Mouse (Mus musculus): ENCODE data around the gene Rimbp3. TPM values are rescaled to one million over a fixed set of nuclear protein-coding genes. Genes with fewer than 3 reads are reported as not detected.
A peak's percentile ranks its signal among the peaks of the same experiment; 100 is the strongest.

Rimbp3 gene
- polyA plus RNA-seq, 1 experiment from 2014 or later = 1.2 TPM

DNA sequence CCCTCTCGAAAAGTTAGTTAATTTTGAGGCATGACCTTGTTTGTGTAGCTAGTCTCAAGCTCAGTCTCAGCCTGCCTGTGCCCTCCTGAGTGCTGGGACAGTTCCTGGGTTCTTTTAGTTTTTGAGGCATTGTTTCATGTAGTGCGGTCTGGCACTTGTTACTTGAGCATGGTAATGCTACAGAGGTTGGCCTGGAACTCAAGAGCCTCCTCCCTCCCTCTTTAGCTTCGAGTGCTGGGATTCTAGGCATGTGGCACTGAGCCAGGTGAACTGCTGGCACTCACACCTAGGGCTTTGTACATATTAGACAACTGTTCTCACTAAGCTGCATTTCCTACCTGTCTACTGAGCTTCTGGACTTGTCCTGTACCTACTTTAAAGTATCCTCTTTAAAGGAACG is 39.3 kb downstream of the Rimbp3 start:
- H3K4me1 ChIP-seq (ENCODE audit: control insufficient read depth, insufficient read depth, low read length) = peaks cover 21% of the 10 kb centered on the region
- H3K4me3 ChIP-seq (ENCODE audit: low read depth, low read length) = no peak overlapping the region
- no peak overlapping the region for H3K9ac ChIP-seq (ENCODE audit: low read length)
- 63% methylated on average over 4 of the region's 4 CpGs for WGBS
- H3K27ac ChIP-seq (ENCODE audit: low read depth, low read length) = no peak overlapping the region
- DNase-seq (ENCODE audit: low spot score) = no peak
- no peaks in the 10 kb centered on the region for H3K27me3 ChIP-seq (replicated peaks; ENCODE audit: control insufficient read depth, insufficient read depth, low read length)
- no peaks in the 10 kb centered on the region for H3K36me3 ChIP-seq (ENCODE audit: control insufficient read depth, insufficient read depth, low read length)
- ATAC-seq = no peak
- no peaks in the 10 kb centered on the region for H3K9me3 ChIP-seq (replicated peaks; ENCODE audit: control insufficient read depth, low read length)
- no peak overlapping the region for H3K4me2 ChIP-seq (ENCODE audit: low read length)

DNA sequence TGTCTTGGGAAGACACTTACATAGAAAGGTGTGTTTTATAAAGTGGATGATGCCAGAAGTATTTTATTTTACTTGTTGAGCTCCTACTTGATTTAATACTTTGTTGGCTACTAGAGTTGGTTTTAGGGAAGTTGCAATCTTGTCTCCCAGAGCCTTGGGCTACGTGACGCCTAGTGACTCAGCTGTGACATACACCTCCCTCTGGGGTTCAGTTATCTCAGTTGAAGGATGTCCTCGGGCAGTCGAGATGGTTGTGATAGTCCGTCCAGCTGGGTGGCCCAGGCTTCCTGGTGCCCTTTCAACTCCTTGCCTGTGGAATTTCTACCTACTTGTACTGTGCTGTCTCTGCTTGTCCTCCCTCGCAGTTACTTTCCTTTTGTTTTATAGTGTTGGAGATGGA is 40.7 kb downstream of the Rimbp3 start:
- Histone ChIP-seq H3K4me1 (ENCODE audit: control insufficient read depth, insufficient read depth, low read length) (peaks cover 35% of the 10 kb centered on the region), H3K27me3 (replicated peaks; ENCODE audit: control insufficient read depth, insufficient read depth, low read length) (no peaks in the 10 kb centered on the region), H3K4me2 (ENCODE audit: low read length) (no peak overlapping the region), H3K9ac (ENCODE audit: low read length) (no peak overlapping the region), H3K4me3 (ENCODE audit: low read depth, low read length) (no peak overlapping the region), H3K27ac (ENCODE audit: low read depth, low read length) (no peak overlapping the region), H3K9me3 (replicated peaks; ENCODE audit: control insufficient read depth, low read length) (no peaks in the 10 kb centered on the region), H3K36me3 (ENCODE audit: control insufficient read depth, insufficient read depth, low read length) (no peaks in the 10 kb centered on the region)
- no peak for DNase-seq (ENCODE audit: low spot score)
- ATAC-seq = no peak
- WGBS = 84% methylated on average over 6 of the region's 6 CpGs

DNA sequence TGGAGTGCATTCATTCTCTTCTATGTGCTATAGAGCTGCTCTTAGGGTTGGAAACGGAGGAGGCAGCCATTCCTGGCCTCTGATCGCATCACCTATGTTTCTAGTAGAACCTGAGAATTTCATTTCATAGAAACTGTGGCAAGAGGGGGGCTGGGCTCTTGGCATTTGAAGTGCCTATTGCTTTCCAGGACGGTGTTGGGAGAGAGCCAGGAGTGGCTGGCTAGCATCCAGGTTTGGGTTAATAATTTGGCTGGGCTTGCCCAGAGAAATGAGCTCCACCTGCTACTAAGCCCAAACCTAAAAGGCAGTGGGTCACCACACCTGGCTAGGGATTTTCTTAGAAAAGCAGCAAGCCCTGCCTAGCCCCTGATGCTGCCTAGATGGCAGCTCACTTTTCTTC is 43.1 kb downstream of the Rimbp3 start:
- H3K36me3 ChIP-seq (ENCODE audit: control insufficient read depth, insufficient read depth, low read length) = peaks cover 12% of the 10 kb centered on the region
- H3K27me3 ChIP-seq (replicated peaks; ENCODE audit: control insufficient read depth, insufficient read depth, low read length) = no peaks in the 10 kb centered on the region
- H3K4me3 ChIP-seq (ENCODE audit: low read depth, low read length) = no peak overlapping the region
- peaks cover 36% of the 10 kb centered on the region for H3K4me1 ChIP-seq (ENCODE audit: control insufficient read depth, insufficient read depth, low read length)
- H3K9ac ChIP-seq (ENCODE audit: low read length) = no peak overlapping the region
- H3K4me2 ChIP-seq (ENCODE audit: low read length) = no peak overlapping the region
- no peak overlapping the region for H3K27ac ChIP-seq (ENCODE audit: low read depth, low read length)
- ATAC-seq (0 out of 2 replicates have a peak, but pooled peaks have one; percentile 30), DNase-seq (ENCODE audit: low spot score) (peak; percentile 76)
- H3K9me3 ChIP-seq (replicated peaks; ENCODE audit: control insufficient read depth, low read length) = no peaks in the 10 kb centered on the region
- 25% methylated on average over 3 of the region's 3 CpGs for WGBS

DNA sequence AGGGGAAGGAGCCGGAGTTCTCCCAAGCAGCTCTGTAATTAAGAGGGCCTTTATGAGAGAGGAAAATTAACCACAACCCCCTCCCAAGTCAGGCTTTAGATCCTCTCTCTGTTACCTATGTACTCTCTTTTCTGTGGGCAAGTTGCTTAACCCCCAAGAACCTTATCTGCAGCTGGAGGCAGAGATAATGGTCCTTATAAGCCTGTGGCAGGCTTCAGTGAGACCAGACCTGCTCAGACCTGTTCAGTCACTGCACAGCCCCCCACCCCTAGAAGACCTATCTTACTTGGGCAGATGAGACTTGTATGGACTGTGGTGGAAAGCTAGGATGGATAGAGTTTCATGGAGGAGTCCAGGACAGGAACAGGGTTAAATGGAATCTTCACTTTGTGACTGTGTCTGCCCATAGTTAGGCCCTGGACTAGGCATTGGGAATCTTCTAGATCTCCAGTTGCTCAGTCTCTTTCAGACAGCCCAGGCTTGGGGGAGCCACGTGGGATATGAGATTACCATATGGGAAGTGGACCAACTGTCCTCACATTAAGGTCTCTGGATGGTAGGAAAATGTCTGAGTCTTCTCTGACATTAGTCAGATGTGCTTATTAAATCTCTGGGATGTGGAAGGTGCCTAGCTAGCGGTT is 43.8 kb downstream of the Rimbp3 start:
- H3K27ac ChIP-seq (ENCODE audit: low read depth, low read length) = no peak overlapping the region

DNA sequence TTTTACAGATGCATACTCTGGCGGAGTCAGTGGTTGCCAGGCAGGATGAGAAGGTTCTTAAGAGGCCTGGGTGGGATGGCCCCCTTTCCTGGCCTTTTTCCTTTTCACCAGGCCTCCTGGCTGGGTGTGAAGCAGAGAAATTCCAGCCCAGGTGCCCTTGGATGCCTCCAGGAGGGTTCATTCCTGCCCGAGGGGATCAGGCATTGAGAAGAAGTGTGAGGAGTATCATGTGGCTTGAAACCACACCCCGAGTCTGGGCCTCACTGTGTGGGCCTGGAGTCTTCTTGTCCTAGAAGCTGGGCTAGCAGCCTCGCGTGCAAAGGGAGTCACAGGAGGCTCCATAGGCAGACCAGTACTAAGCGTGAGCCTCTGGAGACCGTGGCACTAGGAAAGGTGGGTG is 44.4 kb downstream of the Rimbp3 start:
- ATAC-seq (no peak), DNase-seq (ENCODE audit: low spot score) (no peak)
- no peaks in the 10 kb centered on the region for H3K9me3 ChIP-seq (replicated peaks; ENCODE audit: control insufficient read depth, low read length)
- H3K4me2 ChIP-seq (ENCODE audit: low read length) = no peak overlapping the region
- H3K4me3 ChIP-seq (ENCODE audit: low read depth, low read length) = no peak overlapping the region
- H3K4me1 ChIP-seq (ENCODE audit: control insufficient read depth, insufficient read depth, low read length) = peaks cover 34% of the 10 kb centered on the region
- H3K27me3 ChIP-seq (replicated peaks; ENCODE audit: control insufficient read depth, insufficient read depth, low read length) = no peaks in the 10 kb centered on the region
- peaks cover 25% of the 10 kb centered on the region for H3K36me3 ChIP-seq (ENCODE audit: control insufficient read depth, insufficient read depth, low read length)
- no peak overlapping the region for H3K27ac ChIP-seq (ENCODE audit: low read depth, low read length)
- no peak overlapping the region for H3K9ac ChIP-seq (ENCODE audit: low read length)
- 65% methylated on average over 7 of the region's 7 CpGs for WGBS

More for the DNA sequence above, 43.8 kb downstream of the Rimbp3 start:
- no peaks in the 10 kb centered on the region for H3K9me3 ChIP-seq (replicated peaks; ENCODE audit: control insufficient read depth, low read length)
- 70% methylated on average over 3 of the region's 3 CpGs for WGBS
- H3K4me1 ChIP-seq (ENCODE audit: control insufficient read depth, insufficient read depth, low read length) = peaks cover 36% of the 10 kb centered on the region
- H3K4me3 ChIP-seq (ENCODE audit: low read depth, low read length) = no peak overlapping the region
- no peak overlapping the region for H3K9ac ChIP-seq (ENCODE audit: low read length)
- DNase-seq (ENCODE audit: low spot score) (no peak), ATAC-seq (no peak)
- peaks cover 19% of the 10 kb centered on the region for H3K36me3 ChIP-seq (ENCODE audit: control insufficient read depth, insufficient read depth, low read length)
- no peak overlapping the region for H3K4me2 ChIP-seq (ENCODE audit: low read length)
- H3K27me3 ChIP-seq (replicated peaks; ENCODE audit: control insufficient read depth, insufficient read depth, low read length) = no peaks in the 10 kb centered on the region

DNA sequence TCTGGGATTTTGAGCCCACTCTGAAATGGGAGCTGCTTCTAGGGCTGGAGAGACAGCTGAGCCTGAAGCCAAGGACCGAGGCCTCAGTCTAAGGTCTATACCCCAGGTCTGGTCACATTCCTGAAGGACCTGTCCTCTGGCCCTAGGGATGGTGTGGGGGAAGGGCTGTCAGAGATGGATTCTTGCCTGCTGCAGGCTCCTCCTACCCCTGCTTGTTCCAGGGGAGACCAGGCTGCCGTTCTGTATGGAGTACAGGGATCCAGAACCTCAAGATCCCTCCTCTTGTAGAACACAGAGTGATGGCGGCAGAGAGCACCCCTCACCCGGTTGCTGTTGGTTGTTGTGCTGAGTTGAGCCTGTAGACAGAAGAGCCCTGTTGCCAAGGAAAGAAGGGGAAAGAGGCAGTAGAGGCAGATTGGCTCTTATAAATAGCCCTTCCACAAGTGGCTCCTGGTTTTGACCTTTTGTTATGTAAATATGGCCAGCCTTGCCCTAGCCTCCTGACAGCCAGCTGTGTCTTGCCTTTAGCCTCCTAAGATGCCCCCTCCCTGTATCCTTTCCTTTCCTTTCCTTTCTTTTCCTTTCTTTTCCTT is 45.7 kb downstream of the Rimbp3 start:
- H3K9ac ChIP-seq (ENCODE audit: low read length) = no peak overlapping the region
- H3K4me3 ChIP-seq (ENCODE audit: low read depth, low read length) = no peak overlapping the region
- H3K27ac ChIP-seq (ENCODE audit: low read depth, low read length) = 0 out of 2 replicates have a peak overlapping the region, but pooled peaks have one; percentile 46
- H3K4me1 ChIP-seq (ENCODE audit: control insufficient read depth, insufficient read depth, low read length) = peaks cover 34% of the 10 kb centered on the region
- ATAC-seq (peak; percentile 38; the same call in 1 of the 2 replicates), DNase-seq (ENCODE audit: low spot score) (peak; percentile 40)
- H3K27me3 ChIP-seq (replicated peaks; ENCODE audit: control insufficient read depth, insufficient read depth, low read length) = no peaks in the 10 kb centered on the region
- no peaks in the 10 kb centered on the region for H3K9me3 ChIP-seq (replicated peaks; ENCODE audit: control insufficient read depth, low read length)
- peaks cover 38% of the 10 kb centered on the region for H3K36me3 ChIP-seq (ENCODE audit: control insufficient read depth, insufficient read depth, low read length)
- WGBS = 14% methylated on average over 4 of the region's 4 CpGs
- no peak overlapping the region for H3K4me2 ChIP-seq (ENCODE audit: low read length)

DNA sequence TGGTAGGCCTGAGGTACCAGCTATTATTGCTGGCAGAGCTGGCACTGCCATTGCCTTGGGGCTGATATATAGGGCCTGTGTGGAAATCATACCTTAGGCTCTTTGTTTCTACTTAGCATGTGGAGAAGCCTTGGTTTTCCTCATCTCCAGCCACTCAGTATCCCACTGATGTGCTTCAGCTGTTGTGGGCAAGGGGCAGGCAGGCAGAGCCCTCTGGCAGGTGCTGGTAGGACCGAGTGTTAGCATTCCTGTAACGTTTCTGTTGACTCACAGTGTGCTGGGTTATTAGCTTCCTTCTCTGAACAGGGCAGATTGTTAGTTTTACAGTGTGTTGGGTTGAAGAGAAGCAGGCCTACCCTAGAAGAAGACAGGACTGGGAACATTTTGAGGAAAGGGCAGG is 46.9 kb downstream of the Rimbp3 start:
- WGBS = 88% methylated on average over 2 of the region's 2 CpGs
- Histone ChIP-seq H3K27ac (ENCODE audit: low read depth, low read length) (no peak overlapping the region), H3K36me3 (ENCODE audit: control insufficient read depth, insufficient read depth, low read length) (peaks cover 45% of the 10 kb centered on the region), H3K4me1 (ENCODE audit: control insufficient read depth, insufficient read depth, low read length) (peaks cover 34% of the 10 kb centered on the region), H3K4me3 (ENCODE audit: low read depth, low read length) (no peak overlapping the region), H3K9ac (ENCODE audit: low read length) (no peak overlapping the region), H3K4me2 (ENCODE audit: low read length) (no peak overlapping the region), H3K9me3 (replicated peaks; ENCODE audit: control insufficient read depth, low read length) (no peaks in the 10 kb centered on the region), H3K27me3 (replicated peaks; ENCODE audit: control insufficient read depth, insufficient read depth, low read length) (no peaks in the 10 kb centered on the region)
- DNase-seq (ENCODE audit: low spot score) = no peak
- no peak for ATAC-seq

DNA sequence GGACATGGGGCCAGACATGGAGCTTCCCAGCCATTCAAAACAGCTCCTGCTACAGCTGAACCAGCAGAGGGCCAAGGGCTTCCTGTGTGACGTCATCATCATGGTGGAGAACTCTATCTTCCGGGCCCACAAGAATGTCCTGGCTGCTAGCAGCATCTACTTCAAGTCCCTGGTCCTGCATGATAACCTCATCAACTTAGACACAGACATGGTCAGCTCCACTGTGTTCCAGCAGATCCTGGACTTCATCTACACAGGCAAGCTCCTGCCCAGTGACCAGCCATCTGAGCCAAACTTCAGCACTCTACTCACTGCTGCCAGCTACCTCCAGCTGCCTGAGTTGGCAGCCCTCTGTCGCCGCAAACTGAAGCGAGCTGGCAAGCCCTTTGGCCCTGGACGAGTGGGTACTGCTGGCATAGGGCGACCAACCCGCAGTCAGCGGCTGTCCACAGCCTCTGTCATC is 49.0 kb downstream of the Rimbp3 start:
- ATAC-seq (no peak), DNase-seq (ENCODE audit: low spot score) (no peak)
- peaks cover 19% of the 10 kb centered on the region for H3K4me1 ChIP-seq (ENCODE audit: control insufficient read depth, insufficient read depth, low read length)
- H3K9ac ChIP-seq (ENCODE audit: low read length) = no peak overlapping the region
- 95% methylated on average over 9 of the region's 9 CpGs for WGBS
- H3K36me3 ChIP-seq (ENCODE audit: control insufficient read depth, insufficient read depth, low read length) = peaks cover 61% of the 10 kb centered on the region
- no peaks in the 10 kb centered on the region for H3K9me3 ChIP-seq (replicated peaks; ENCODE audit: control insufficient read depth, low read length)
- no peak overlapping the region for H3K4me2 ChIP-seq (ENCODE audit: low read length)
- H3K27me3 ChIP-seq (replicated peaks; ENCODE audit: control insufficient read depth, insufficient read depth, low read length) = no peaks in the 10 kb centered on the region
- H3K27ac ChIP-seq (ENCODE audit: low read depth, low read length) = no peak overlapping the region
- no peak overlapping the region for H3K4me3 ChIP-seq (ENCODE audit: low read depth, low read length)

DNA sequence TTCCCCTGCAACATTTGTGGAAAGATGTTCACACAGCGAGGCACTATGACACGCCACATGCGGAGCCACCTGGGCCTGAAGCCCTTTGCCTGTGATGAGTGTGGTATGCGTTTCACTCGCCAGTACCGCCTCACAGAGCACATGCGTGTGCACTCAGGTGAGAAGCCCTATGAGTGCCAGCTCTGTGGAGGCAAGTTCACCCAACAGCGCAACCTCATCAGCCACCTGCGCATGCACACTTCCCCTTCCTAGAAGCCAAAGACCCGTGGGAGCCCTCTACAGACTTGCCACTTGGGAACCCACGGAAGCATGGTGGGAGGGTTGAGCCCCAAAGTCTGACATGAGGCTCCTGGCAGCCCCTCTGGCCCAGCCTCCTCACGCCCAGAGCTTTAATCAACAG is 50.5 kb downstream of the Rimbp3 start:
- ATAC-seq (no peak), DNase-seq (ENCODE audit: low spot score) (no peak)
- H3K4me3 ChIP-seq (ENCODE audit: low read depth, low read length) = no peak overlapping the region
- no peak overlapping the region for H3K9ac ChIP-seq (ENCODE audit: low read length)
- no peak overlapping the region for H3K4me2 ChIP-seq (ENCODE audit: low read length)
- no peaks in the 10 kb centered on the region for H3K9me3 ChIP-seq (replicated peaks; ENCODE audit: control insufficient read depth, low read length)
- no peaks in the 10 kb centered on the region for H3K27me3 ChIP-seq (replicated peaks; ENCODE audit: control insufficient read depth, insufficient read depth, low read length)
- no peak overlapping the region for H3K27ac ChIP-seq (ENCODE audit: low read depth, low read length)
- 97% methylated on average over 12 of the region's 12 CpGs for WGBS
- H3K36me3 ChIP-seq (ENCODE audit: control insufficient read depth, insufficient read depth, low read length) = peaks cover 62% of the 10 kb centered on the region
- peaks cover 4% of the 10 kb centered on the region for H3K4me1 ChIP-seq (ENCODE audit: control insufficient read depth, insufficient read depth, low read length)

Data from forebrain, embryonic 14.5 days (tissue).